Mouse (Mus musculus) lung, postnatal 25 days (tissue): ENCODE measurements around the gene Itgbl1.

Experiments used
- DNase-seq: peaks from one replicate; pipeline ENCODE4 v3.0.0; 2022; ENCODE audit warnings: low spot score

Itgbl1 gene

GRCm38 (mm10) chr14:123990591-123991195 is 330.9 kb downstream of the Itgbl1 start:
- no peak for DNase-seq
